Mouse (Mus musculus) G1E (cell line): ENCODE measurements around the gene Ccdc85c. TPM values are rescaled to one million over a fixed set of nuclear protein-coding genes. Genes with fewer than 3 reads are reported as not detected.
A peak's percentile ranks its signal among the peaks of the same experiment; 100 is the strongest.

Experiments used
- ATAC-seq: 2 replicates; pipeline ENCODE4 v1.8.0; 2016; ENCODE audit warnings: mild to moderate bottlenecking; ENCODE audit not compliant: insufficient number of reproducible peaks, poor library complexity, low FRiP score, severe bottlenecking; ENCODE audit errors: extremely low read depth
- DNase-seq: peaks from one replicate; pipeline ENCODE4 v3.0.0; 2012; ENCODE audit warnings: low spot score
- H3K27me3 ChIP-seq: 2 replicates; pipeline ENCODE4 v1.6.1; 2012; ENCODE audit warnings: mild to moderate bottlenecking, low read length, inconsistent platforms; ENCODE audit not compliant: insufficient read depth
- H3K36me3 ChIP-seq: replicated peaks from 2 replicates; pipeline ENCODE3; 2012; ENCODE audit warnings: mild to moderate bottlenecking, inconsistent platforms
- H3K4me1 ChIP-seq: 2 replicates; pipeline ENCODE4 v1.6.1; 2012; ENCODE audit warnings: low read depth, low read length, inconsistent platforms, mixed read lengths; ENCODE audit not compliant: insufficient read depth
- H3K4me3 ChIP-seq: 2 replicates; pipeline ENCODE4 v1.5.1; 2012; ENCODE audit warnings: low read depth, mild to moderate bottlenecking, inconsistent platforms, low read length, moderate library complexity, mixed read lengths
- H3K9me3 ChIP-seq: replicated peaks from 2 replicates; pipeline ENCODE4 v1.6.1; 2012; ENCODE audit warnings: inconsistent platforms
- CTCF ChIP-seq: IDR thresholded peaks from 2 replicates; pipeline ENCODE4 v1.5.1; 2012; ENCODE audit warnings: low read depth, low read length, inconsistent platforms, mixed read lengths
- GATA1 ChIP-seq: IDR thresholded peaks from 2 replicates; pipeline ENCODE4 v1.6.1; 2012; ENCODE audit warnings: borderline replicate concordance, low read length, inconsistent platforms, mixed read lengths
- GATA2 ChIP-seq: IDR thresholded peaks from 2 replicates; pipeline ENCODE4 v1.6.1; 2012; ENCODE audit warnings: low read depth, low read length, inconsistent platforms, borderline replicate concordance
- POLR2AphosphoS5 ChIP-seq: IDR thresholded peaks from 2 replicates; pipeline ENCODE4 v1.6.1; 2012; ENCODE audit warnings: low read depth, low read length, inconsistent platforms; ENCODE audit not compliant: insufficient replicate concordance
- TAL1 ChIP-seq: conservative IDR thresholded peaks from 2 replicates; pipeline ENCODE4 v1.6.1; 2012; ENCODE audit warnings: low read depth, low read length, inconsistent platforms, mixed read lengths
- polyA plus RNA-seq: library from polyadenylated mRNA; stranded (reverse); fragments of >175 nt; gene quantifications from 2 replicates; pipeline ENCODE4 v1.2.3, GENCODE M21; 2012
- total RNA-seq, 2 experiments: library from RNA; stranded (forward) in 1 of 2; stranded (reverse) in 1 of 2; fragments of 200-1000 nt in 1 of 2; fragments of >200 nt in 1 of 2; fragmentation: Nextera tagmentation in 1 of 2; gene quantifications; 2 replicates each; pipeline ENCODE4 v1.2.3; 2014 to 2017

Ccdc85c gene
- total and polyA plus RNA-seq, 3 experiments = 0.05 TPM; not detected in 2

- Histone ChIP-seq H3K27me3 (no peaks in the 10 kb centered on the region; the same call in 1 of the 2 replicates), H3K9me3 (peaks cover 59% of the 10 kb centered on the region), H3K36me3 (peaks cover 10% of the 10 kb centered on the region), H3K4me1 (no peaks in the 10 kb centered on the region), H3K4me3 (no peak overlapping the region)
- TF ChIP-seq CTCF = no peak
- TF ChIP-seq TAL1 = no peak
- no peak for TF ChIP-seq POLR2AphosphoS5
- TF ChIP-seq GATA1 = no peak
- TF ChIP-seq GATA2 = no peak
- no peak for ATAC-seq
- no peak for DNase-seq
Observed at GRCm38 (mm10) chr12:108210623-108211022, 64.6 kb downstream of the Ccdc85c start.

DNA sequence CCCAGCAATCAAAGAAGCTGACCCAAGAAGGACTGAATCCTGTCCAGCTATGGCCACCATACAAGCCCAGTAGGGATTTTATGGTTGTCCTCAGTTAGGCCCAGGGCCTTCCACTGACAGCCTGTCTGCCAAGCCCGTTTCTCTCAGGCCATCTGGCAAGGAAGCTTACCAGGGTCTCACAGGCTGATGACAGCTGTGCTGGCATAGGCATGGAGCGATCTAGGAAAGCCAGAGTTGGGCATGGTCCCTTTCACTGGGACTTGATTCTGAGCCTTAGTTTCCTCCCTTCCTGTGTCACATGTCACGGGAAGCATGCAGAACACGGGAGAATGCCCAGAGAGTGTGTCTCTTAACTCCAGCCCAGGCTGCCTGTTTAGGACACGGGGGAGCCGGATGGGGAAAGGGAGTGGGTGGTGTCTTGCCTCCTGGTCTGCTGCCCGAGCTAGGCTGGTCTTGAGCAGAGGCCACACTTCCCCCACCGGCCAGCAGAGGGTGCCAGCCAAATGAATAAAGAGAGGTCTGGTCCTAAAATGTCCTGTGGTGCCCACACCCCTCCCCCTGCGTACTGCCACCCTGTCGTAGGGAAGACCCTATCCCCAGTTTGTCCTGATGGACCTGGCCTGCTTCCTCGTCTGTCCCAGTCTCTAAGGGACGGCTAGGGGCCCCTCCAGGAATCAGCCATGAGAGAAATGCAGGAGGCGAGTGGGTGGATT, 66.3 kb downstream of the Ccdc85c start:
- TF ChIP-seq GATA2 = no peak
- TF ChIP-seq POLR2AphosphoS5 = no peak
- TF ChIP-seq CTCF = peak; percentile 77
- TF ChIP-seq TAL1 = no peak
- H3K4me1 ChIP-seq = peaks cover 3% of the 10 kb centered on the region; the same call in 1 of the 2 replicates
- H3K27me3 ChIP-seq = no peaks in the 10 kb centered on the region; the same call in 1 of the 2 replicates
- peaks cover 43% of the 10 kb centered on the region for H3K9me3 ChIP-seq
- no peak overlapping the region for H3K4me3 ChIP-seq
- H3K36me3 ChIP-seq = peaks cover 26% of the 10 kb centered on the region
- peak; percentile 65 for DNase-seq
- ATAC-seq = 0 out of 2 replicates have a peak, but pooled peaks have one; percentile 17

GRCm38 (mm10) chr12:108208216-108208615, 67.0 kb downstream of the Ccdc85c start:
- H3K4me1 ChIP-seq = peaks cover 3% of the 10 kb centered on the region; the same call in 1 of the 2 replicates
- no peak for TF ChIP-seq GATA2
- no peak for TF ChIP-seq TAL1
- no peak for TF ChIP-seq GATA1
- no peak for TF ChIP-seq POLR2AphosphoS5
- TF ChIP-seq CTCF = no peak
- no peaks in the 10 kb centered on the region; the same call in 1 of the 2 replicates for H3K27me3 ChIP-seq
- DNase-seq = no peak
- H3K9me3 ChIP-seq = peaks cover 37% of the 10 kb centered on the region
- no peak for ATAC-seq
- no peak overlapping the region for H3K4me3 ChIP-seq
- peaks cover 33% of the 10 kb centered on the region for H3K36me3 ChIP-seq

- Histone ChIP-seq H3K4me3 (no peak overlapping the region), H3K9me3 (peaks cover 23% of the 10 kb centered on the region), H3K4me1 (peaks cover 3% of the 10 kb centered on the region; the same call in 1 of the 2 replicates), H3K27me3 (no peaks in the 10 kb centered on the region; the same call in 1 of the 2 replicates), H3K36me3 (peaks cover 49% of the 10 kb centered on the region)
- ATAC-seq = peak; percentile 52; the same call in 1 of the 2 replicates
- DNase-seq = peak; percentile 84
- TF ChIP-seq POLR2AphosphoS5 (no peak), GATA2 (no peak), GATA1 (no peak), TAL1 (no peak), CTCF (peak; percentile 69)
Observed at GRCm38 (mm10) chr12:108206641-108207040, 68.6 kb downstream of the Ccdc85c start.

DNA sequence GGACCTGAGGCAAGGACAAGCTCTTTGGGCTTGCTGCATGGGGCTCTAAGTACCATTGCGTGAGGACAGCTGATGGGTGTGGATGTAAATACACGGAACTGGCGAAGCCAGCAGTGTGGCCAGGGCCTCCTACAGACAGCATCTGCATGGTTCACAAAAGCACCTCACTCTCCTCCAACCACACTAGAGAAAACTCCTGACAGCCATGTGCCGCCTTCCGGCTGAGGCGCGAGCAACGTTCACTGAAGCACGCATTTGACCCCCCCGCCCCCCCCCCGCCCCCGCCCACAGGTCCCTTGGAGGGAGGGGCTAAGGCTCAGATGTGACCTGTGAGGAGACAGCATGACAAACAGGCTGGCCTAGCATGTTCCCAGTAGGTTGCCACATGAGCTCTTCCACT, 70.2 kb downstream of the Ccdc85c start:
- no peak for DNase-seq
- Histone ChIP-seq H3K36me3 (peaks cover 65% of the 10 kb centered on the region), H3K27me3 (no peaks in the 10 kb centered on the region; the same call in 1 of the 2 replicates), H3K4me3 (no peak overlapping the region), H3K4me1 (peaks cover 3% of the 10 kb centered on the region; the same call in 1 of the 2 replicates), H3K9me3 (peaks cover 7% of the 10 kb centered on the region)
- ATAC-seq = no peak
- TF ChIP-seq POLR2AphosphoS5 (no peak; the same call in 1 of the 2 replicates), GATA1 (no peak), GATA2 (no peak), CTCF (no peak), TAL1 (no peak)

- no peak overlapping the region for H3K4me3 ChIP-seq
- DNase-seq (no peak), ATAC-seq (no peak)
- TF ChIP-seq GATA1 (no peak), CTCF (no peak), GATA2 (no peak), POLR2AphosphoS5 (no peak), TAL1 (no peak)
- no peaks in the 10 kb centered on the region for H3K9me3 ChIP-seq
- peaks cover 3% of the 10 kb centered on the region; the same call in 1 of the 2 replicates for H3K4me1 ChIP-seq
- no peaks in the 10 kb centered on the region; the same call in 1 of the 2 replicates for H3K27me3 ChIP-seq
- H3K36me3 ChIP-seq = peaks cover 76% of the 10 kb centered on the region
Observed at GRCm38 (mm10) chr12:108203895-108204294, 71.3 kb downstream of the Ccdc85c start.
